Mouse (Mus musculus) central nervous system, embryonic 18 days (tissue): ENCODE measurements around the gene Vash2. TPM values are rescaled to one million over a fixed set of nuclear protein-coding genes. Genes with fewer than 3 reads are reported as not detected.

Experiments
- polyA plus RNA-seq: library from polyadenylated mRNA; depleted of rRNA; stranded (reverse); fragments of >200 nt; gene quantifications from 2 replicates; pipeline ENCODE4 v1.2.3, GENCODE M21; 2012; rRNA removed

Vash2 gene
- 55.8 and 56.2 TPM in 2 replicates for polyA plus RNA-seq

DNA sequence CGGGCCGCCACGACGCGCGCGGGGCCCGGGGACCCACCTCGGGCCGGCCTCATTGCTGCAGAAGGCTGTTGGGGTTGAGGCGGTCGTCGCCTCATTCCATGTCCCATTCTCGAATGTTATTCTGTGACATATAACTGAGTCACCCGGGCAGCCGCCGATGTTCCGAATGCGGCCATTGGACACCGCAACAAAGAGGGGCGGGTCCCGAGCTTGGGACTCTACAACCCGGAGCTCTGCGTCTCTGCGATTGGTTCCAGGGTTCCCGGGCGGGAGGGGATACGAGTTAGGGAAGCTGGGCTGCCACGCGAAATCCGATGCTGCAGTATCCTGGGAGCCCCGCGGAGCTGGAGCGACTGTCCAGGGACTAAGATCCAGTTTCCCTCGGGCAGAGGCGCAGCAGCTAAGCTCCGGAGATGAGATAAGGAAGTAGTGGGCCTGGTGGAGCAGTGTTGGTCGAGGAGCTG lies at the start of gene Vash2:
Vash2 (minus strand) TSS at position 197 of the 464 bp plus-strand sequence.

GRCm38 (mm10) chr1:191026021-191026713 lies 47.1 kb upstream of the Vash2 start, which contains the start of gene Flvcr1:
Gene Flvcr1 (minus strand): TSS chr1:191026158.

GRCm38 (mm10) chr1:190924812-190925211 lies 54.3 kb downstream of the Vash2 start, which contains the start of gene Angel2:
Gene Angel2 (plus strand): TSS chr1:190925112.

DNA sequence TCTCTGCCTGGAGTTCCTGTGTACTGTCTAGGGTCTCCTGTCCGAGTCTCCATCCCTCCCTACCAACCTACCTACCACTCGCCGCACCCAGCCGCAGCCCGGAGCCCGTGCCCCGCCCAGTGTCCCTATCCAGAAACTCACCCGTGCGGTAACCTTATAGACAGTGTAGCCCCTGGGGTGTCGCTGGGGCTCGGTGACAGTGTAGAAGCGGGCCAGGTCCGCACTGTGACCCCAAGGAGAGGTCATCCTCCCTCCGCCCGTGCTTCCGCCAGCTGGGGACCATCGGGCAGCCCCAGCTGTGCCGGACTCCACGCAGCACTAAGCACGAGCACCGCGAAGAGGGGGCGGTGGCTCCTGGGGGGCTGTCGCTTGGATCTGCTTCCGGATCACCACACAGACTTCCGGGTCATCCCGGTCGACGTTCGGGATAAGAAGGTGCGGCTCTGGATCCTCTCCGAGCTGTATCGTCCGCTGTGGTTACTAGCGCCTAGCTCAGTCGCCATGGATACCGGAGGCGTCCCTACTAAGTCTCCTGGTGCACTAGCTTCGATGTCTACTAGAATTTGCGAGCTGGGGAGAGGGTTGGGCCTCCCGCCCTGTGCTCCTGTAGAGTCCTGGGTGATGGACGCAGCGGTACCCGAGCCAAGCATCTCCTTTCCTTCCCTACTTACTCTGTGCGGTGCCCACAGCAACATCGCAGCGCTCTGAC lies 67.5 kb downstream of the Vash2 start, which contains the start of gene Rps6kc1:
Rps6kc1 (minus strand) TSS at position 356 of the 709 bp plus-strand sequence.

Other genes with a start within 250 kb of the Vash2 start
- gene Rps6kc1, start 67.5 kb downstream of the Vash2 start, polyA plus RNA-seq, result 21.9 and 22.1 TPM in 2 replicates
- 61.2 and 61.8 TPM in 2 replicates for gene Angel2, start 54.2 kb downstream of the Vash2 start, polyA plus RNA-seq
- gene Flvcr1, start 46.9 kb upstream of the Vash2 start, polyA plus RNA-seq, result 30.6 and 33.8 TPM in 2 replicates
- gene Spata45, start 57.3 kb upstream of the Vash2 start, polyA plus RNA-seq, result 0.24 TPM in 1 of 2 replicates, not detected in the other
- gene Tatdn3, start 83.6 kb upstream of the Vash2 start, polyA plus RNA-seq, result 34.1 and 38.5 TPM in 2 replicates
- gene Nsl1, start 83.7 kb upstream of the Vash2 start, polyA plus RNA-seq, result 3.1 and 3.5 TPM in 2 replicates
- 1.4 and 2.0 TPM in 2 replicates for gene Batf3, start 118.6 kb upstream of the Vash2 start, polyA plus RNA-seq
- gene Fam71a, start 185.5 kb upstream of the Vash2 start, polyA plus RNA-seq, result not detected in 2 replicates
- 1.3 and 1.5 TPM in 2 replicates for gene Atf3, start 238.7 kb upstream of the Vash2 start, polyA plus RNA-seq